Mouse (Mus musculus) right cerebral cortex, postnatal 36 days (tissue): ENCODE measurements around the gene Cars.

Source experiments
- DNase-seq, 2 experiments: peaks; one replicate each; pipeline ENCODE4 v3.0.0; 2022; ENCODE audit warnings: low spot score in 2 of 2, mixed read lengths in 1 of 2

Cars gene

GRCm38 (mm10) chr7:143511335-143511712, 88.6 kb downstream of the Cars start:
- no peak for DNase-seq

GRCm38 (mm10) chr7:143510593-143511334, 89.1 kb downstream of the Cars start:
- no peak for DNase-seq

GRCm38 (mm10) chr7:143509566-143509965, 90.3 kb downstream of the Cars start:
- no peak for DNase-seq
